Mouse (Mus musculus): ENCODE data around the gene Ank3. TPM values are rescaled to one million over a fixed set of nuclear protein-coding genes. Genes with fewer than 3 reads are reported as not detected.

Ank3 gene
- polyA plus RNA-seq, 1 experiment from 2014 or later = 48.9 TPM

- Histone ChIP-seq H3K4me3 (ENCODE audit: low read depth, low read length) (no peak overlapping the region), H3K27me3 (ENCODE audit: control insufficient read depth, insufficient read depth, low read length) (no peaks in the 10 kb centered on the region), H3K9me3 (replicated peaks; ENCODE audit: control insufficient read depth, low read length) (no peaks in the 10 kb centered on the region), H3K9ac (ENCODE audit: low read depth, low read length) (no peak overlapping the region), H3K27ac (ENCODE audit: low read depth, low read length) (no peak overlapping the region), H3K4me2 (no peak overlapping the region), H3K36me3 (ENCODE audit: control insufficient read depth, insufficient read depth, low read length) (no peaks in the 10 kb centered on the region), H3K4me1 (ENCODE audit: control insufficient read depth, insufficient read depth, low read length) (no peaks in the 10 kb centered on the region)
- 74% methylated on average over 6 of the region's 6 CpGs for WGBS (ENCODE audit: insufficient replicate concordance)
- ATAC-seq (replicated peaks; ENCODE audit: insufficient number of reproducible peaks, low FRiP score, low TSS enrichment) = no peak
Measured at GRCm38 (mm10) chr10:69369321-69369720, 29.3 kb upstream of the Ank3 start.

- Histone ChIP-seq H3K9me3 (replicated peaks; ENCODE audit: control insufficient read depth, low read length) (no peaks in the 10 kb centered on the region), H3K9ac (ENCODE audit: low read depth, low read length) (no peak overlapping the region), H3K4me3 (ENCODE audit: low read depth, low read length) (no peak overlapping the region), H3K36me3 (ENCODE audit: control insufficient read depth, insufficient read depth, low read length) (no peaks in the 10 kb centered on the region), H3K4me2 (no peak overlapping the region), H3K27me3 (ENCODE audit: control insufficient read depth, insufficient read depth, low read length) (no peaks in the 10 kb centered on the region), H3K4me1 (ENCODE audit: control insufficient read depth, insufficient read depth, low read length) (no peaks in the 10 kb centered on the region), H3K27ac (ENCODE audit: low read depth, low read length) (no peak overlapping the region)
- no peak for ATAC-seq (replicated peaks; ENCODE audit: insufficient number of reproducible peaks, low FRiP score, low TSS enrichment)
- WGBS (ENCODE audit: insufficient replicate concordance) = 16% methylated on average over 10 of the region's 10 CpGs
Measured at GRCm38 (mm10) chr10:69371441-69371840, 27.1 kb upstream of the Ank3 start.

- Histone ChIP-seq H3K36me3 (ENCODE audit: control insufficient read depth, insufficient read depth, low read length) (no peaks in the 10 kb centered on the region), H3K4me2 (no peak overlapping the region), H3K27ac (ENCODE audit: low read depth, low read length) (no peak overlapping the region), H3K9me3 (replicated peaks; ENCODE audit: control insufficient read depth, low read length) (no peaks in the 10 kb centered on the region), H3K9ac (ENCODE audit: low read depth, low read length) (no peak overlapping the region), H3K4me3 (ENCODE audit: low read depth, low read length) (no peak overlapping the region), H3K4me1 (ENCODE audit: control insufficient read depth, insufficient read depth, low read length) (no peaks in the 10 kb centered on the region), H3K27me3 (ENCODE audit: control insufficient read depth, insufficient read depth, low read length) (no peaks in the 10 kb centered on the region)
- WGBS (ENCODE audit: insufficient replicate concordance) = 76% methylated on average over 14 of the region's 14 CpGs
- ATAC-seq (replicated peaks; ENCODE audit: insufficient number of reproducible peaks, low FRiP score, low TSS enrichment) = no peak
Measured at GRCm38 (mm10) chr10:69372061-69372460, 26.5 kb upstream of the Ank3 start.

- Histone ChIP-seq H3K4me3 (ENCODE audit: low read depth, low read length) (no peak overlapping the region), H3K27ac (ENCODE audit: low read depth, low read length) (no peak overlapping the region), H3K4me2 (no peak overlapping the region), H3K9me3 (replicated peaks; ENCODE audit: control insufficient read depth, low read length) (no peaks in the 10 kb centered on the region), H3K9ac (ENCODE audit: low read depth, low read length) (no peak overlapping the region), H3K27me3 (ENCODE audit: control insufficient read depth, insufficient read depth, low read length) (no peaks in the 10 kb centered on the region), H3K36me3 (ENCODE audit: control insufficient read depth, insufficient read depth, low read length) (no peaks in the 10 kb centered on the region), H3K4me1 (ENCODE audit: control insufficient read depth, insufficient read depth, low read length) (no peaks in the 10 kb centered on the region)
- no peak for ATAC-seq (replicated peaks; ENCODE audit: insufficient number of reproducible peaks, low FRiP score, low TSS enrichment)
- 65% methylated on average over 10 of the region's 10 CpGs for WGBS (ENCODE audit: insufficient replicate concordance)
Measured at GRCm38 (mm10) chr10:69373796-69374550, 24.6 kb upstream of the Ank3 start.

- ATAC-seq (replicated peaks; ENCODE audit: insufficient number of reproducible peaks, low FRiP score, low TSS enrichment) = no peak
Measured at GRCm38 (mm10) chr10:69375154-69375553, 23.4 kb upstream of the Ank3 start.

GRCm38 (mm10) chr10:69383186-69383585 is 15.4 kb upstream of the Ank3 start:
- H3K36me3 ChIP-seq (ENCODE audit: control insufficient read depth, insufficient read depth, low read length) = no peaks in the 10 kb centered on the region
- H3K4me2 ChIP-seq = no peak overlapping the region
- H3K4me3 ChIP-seq (ENCODE audit: low read depth, low read length) = no peak overlapping the region
- H3K9ac ChIP-seq (ENCODE audit: low read depth, low read length) = no peak overlapping the region
- H3K4me1 ChIP-seq (ENCODE audit: control insufficient read depth, insufficient read depth, low read length) = no peaks in the 10 kb centered on the region
- H3K9me3 ChIP-seq (replicated peaks; ENCODE audit: control insufficient read depth, low read length) = no peaks in the 10 kb centered on the region
- 82% methylated on average over 1 of the region's 1 CpGs for WGBS (ENCODE audit: insufficient replicate concordance)
- ATAC-seq (replicated peaks; ENCODE audit: insufficient number of reproducible peaks, low FRiP score, low TSS enrichment) = no peak
- no peaks in the 10 kb centered on the region for H3K27me3 ChIP-seq (ENCODE audit: control insufficient read depth, insufficient read depth, low read length)
- H3K27ac ChIP-seq (ENCODE audit: low read depth, low read length) = no peak overlapping the region

More at GRCm38 (mm10) chr10:69375154-69375553, 23.4 kb upstream of the Ank3 start:
- Histone ChIP-seq H3K9ac (ENCODE audit: low read depth, low read length) (no peak overlapping the region), H3K36me3 (ENCODE audit: control insufficient read depth, insufficient read depth, low read length) (no peaks in the 10 kb centered on the region), H3K4me3 (ENCODE audit: low read depth, low read length) (no peak overlapping the region), H3K27me3 (ENCODE audit: control insufficient read depth, insufficient read depth, low read length) (no peaks in the 10 kb centered on the region), H3K4me1 (ENCODE audit: control insufficient read depth, insufficient read depth, low read length) (no peaks in the 10 kb centered on the region), H3K9me3 (replicated peaks; ENCODE audit: control insufficient read depth, low read length) (no peaks in the 10 kb centered on the region), H3K4me2 (no peak overlapping the region), H3K27ac (ENCODE audit: low read depth, low read length) (no peak overlapping the region)
- 45% methylated on average over 7 of the region's 7 CpGs for WGBS (ENCODE audit: insufficient replicate concordance)

GRCm38 (mm10) chr10:69384640-69385039 is 13.9 kb upstream of the Ank3 start:
- H3K4me3 ChIP-seq (ENCODE audit: low read depth, low read length) = no peak overlapping the region
- no peaks in the 10 kb centered on the region for H3K4me1 ChIP-seq (ENCODE audit: control insufficient read depth, insufficient read depth, low read length)
- H3K9me3 ChIP-seq (replicated peaks; ENCODE audit: control insufficient read depth, low read length) = no peaks in the 10 kb centered on the region
- WGBS (ENCODE audit: insufficient replicate concordance) = 77% methylated on average over 11 of the region's 11 CpGs
- H3K27ac ChIP-seq (ENCODE audit: low read depth, low read length) = no peak overlapping the region
- no peak overlapping the region for H3K4me2 ChIP-seq
- H3K36me3 ChIP-seq (ENCODE audit: control insufficient read depth, insufficient read depth, low read length) = no peaks in the 10 kb centered on the region
- no peaks in the 10 kb centered on the region for H3K27me3 ChIP-seq (ENCODE audit: control insufficient read depth, insufficient read depth, low read length)
- no peak for ATAC-seq (replicated peaks; ENCODE audit: insufficient number of reproducible peaks, low FRiP score, low TSS enrichment)
- no peak overlapping the region for H3K9ac ChIP-seq (ENCODE audit: low read depth, low read length)

GRCm38 (mm10) chr10:69385136-69385535 is 13.4 kb upstream of the Ank3 start:
- no peaks in the 10 kb centered on the region for H3K27me3 ChIP-seq (ENCODE audit: control insufficient read depth, insufficient read depth, low read length)
- H3K4me3 ChIP-seq (ENCODE audit: low read depth, low read length) = no peak overlapping the region
- H3K36me3 ChIP-seq (ENCODE audit: control insufficient read depth, insufficient read depth, low read length) = no peaks in the 10 kb centered on the region
- H3K27ac ChIP-seq (ENCODE audit: low read depth, low read length) = no peak overlapping the region
- 84% methylated on average over 8 of the region's 8 CpGs for WGBS (ENCODE audit: insufficient replicate concordance)
- no peaks in the 10 kb centered on the region for H3K4me1 ChIP-seq (ENCODE audit: control insufficient read depth, insufficient read depth, low read length)
- ATAC-seq (replicated peaks; ENCODE audit: insufficient number of reproducible peaks, low FRiP score, low TSS enrichment) = no peak
- H3K4me2 ChIP-seq = no peak overlapping the region
- no peaks in the 10 kb centered on the region for H3K9me3 ChIP-seq (replicated peaks; ENCODE audit: control insufficient read depth, low read length)
- no peak overlapping the region for H3K9ac ChIP-seq (ENCODE audit: low read depth, low read length)

GRCm38 (mm10) chr10:69386767-69387166 is 11.8 kb upstream of the Ank3 start:
- H3K36me3 ChIP-seq (ENCODE audit: control insufficient read depth, insufficient read depth, low read length) = no peaks in the 10 kb centered on the region
- H3K27ac ChIP-seq (ENCODE audit: low read depth, low read length) = no peak overlapping the region
- no peak overlapping the region for H3K9ac ChIP-seq (ENCODE audit: low read depth, low read length)
- H3K9me3 ChIP-seq (replicated peaks; ENCODE audit: control insufficient read depth, low read length) = no peaks in the 10 kb centered on the region
- no peaks in the 10 kb centered on the region for H3K4me1 ChIP-seq (ENCODE audit: control insufficient read depth, insufficient read depth, low read length)
- H3K4me3 ChIP-seq (ENCODE audit: low read depth, low read length) = no peak overlapping the region
- WGBS (ENCODE audit: insufficient replicate concordance) = 52% methylated on average over 8 of the region's 8 CpGs
- no peak for ATAC-seq (replicated peaks; ENCODE audit: insufficient number of reproducible peaks, low FRiP score, low TSS enrichment)
- H3K4me2 ChIP-seq = no peak overlapping the region
- no peaks in the 10 kb centered on the region for H3K27me3 ChIP-seq (ENCODE audit: control insufficient read depth, insufficient read depth, low read length)
